9 mouse cellular contexts compared by ENCODE assay signal in genomic region chr15:98636517-98636916, GRCm38 (mm10). TPM values are rescaled to one million over a fixed set of nuclear protein-coding genes. Genes with fewer than 3 reads are reported as not detected.
DNase-seq lines count a peak whose midpoint lies in the region; ATAC-seq and TF ChIP-seq lines count a peak whose summit lies in the region.
"Had no signal": no experiment of that assay in that cellular context is flagged by ENCODE, and none has a peak within 500 bp of the region (broad histone marks: within the 10 kb centered on the region; RNA-seq: fewer than 3 reads in every experiment).

No protein-coding gene starts in this region.

- no peak overlapping the region for H3K4me3 ChIP-seq in heart, embryonic 12.5 days
- H3K4me3 ChIP-seq in cortical plate, adult 2 months (ENCODE audit: insufficient read depth, low read length) = peak overlapping the region; percentile 71
- H3K4me3 ChIP-seq in hindbrain, embryonic 11.5 days (ENCODE audit: low read depth, low read length) = peak overlapping the region; percentile 76
- peak overlapping the region; percentile 74 for H3K4me3 ChIP-seq in midbrain, embryonic 11.5 days (ENCODE audit: low read depth, low read length)

- no peaks in the 10 kb centered on the region for H3K9me3 ChIP-seq in heart, embryonic 12.5 days (replicated peaks)
- no peaks in the 10 kb centered on the region for H3K9me3 ChIP-seq in hindbrain, embryonic 11.5 days (ENCODE audit: control insufficient read depth, low read length)
- no peaks in the 10 kb centered on the region for H3K9me3 ChIP-seq in midbrain, embryonic 11.5 days (ENCODE audit: control insufficient read depth, low read length)

- H3K27ac ChIP-seq in heart, embryonic 12.5 days (ENCODE audit: poor library complexity, severe bottlenecking) = no peak overlapping the region
- H3K27ac ChIP-seq in cortical plate, adult 2 months (ENCODE audit: insufficient read depth, low read length) = peak overlapping the region; percentile 54; the same call in 1 of the 2 replicates
- H3K27ac ChIP-seq in hindbrain, embryonic 11.5 days (ENCODE audit: low read depth, low read length) = no peak overlapping the region
- no peak overlapping the region for H3K27ac ChIP-seq in midbrain, embryonic 11.5 days (ENCODE audit: low read depth, low read length)

- no peak overlapping the region for H3K9ac ChIP-seq in heart, embryonic 12.5 days
- H3K9ac ChIP-seq in hindbrain, embryonic 11.5 days (ENCODE audit: low read depth, low read length) = peak overlapping the region; percentile 4; the same call in 1 of the 2 replicates
- peak overlapping the region; percentile 91 for H3K9ac ChIP-seq in midbrain, embryonic 11.5 days (ENCODE audit: low read length)

- H3K4me2 ChIP-seq in heart, embryonic 12.5 days = peak overlapping the region; percentile 81; the same call in 1 of the 2 replicates
- peak overlapping the region; percentile 81 for H3K4me2 ChIP-seq in hindbrain, embryonic 11.5 days (replicated peaks; ENCODE audit: low read depth, low read length)
- peak overlapping the region; percentile 96 for H3K4me2 ChIP-seq in midbrain, embryonic 11.5 days

- H3K27me3 ChIP-seq in heart, embryonic 12.5 days (replicated peaks) = peaks cover 62% of the 10 kb centered on the region
- H3K27me3 ChIP-seq in hindbrain, embryonic 11.5 days (ENCODE audit: control insufficient read depth, insufficient read depth, low read length) = peaks cover 10% of the 10 kb centered on the region
- H3K27me3 ChIP-seq in midbrain, embryonic 11.5 days (ENCODE audit: control insufficient read depth, insufficient read depth, low read length) = peaks cover 13% of the 10 kb centered on the region

- DNase-seq in heart, postnatal 10 days = no peak
- DNase-seq in hindbrain, embryonic 11.5 days (ENCODE audit: low spot score) = no peak
- DNase-seq in midbrain, embryonic 11.5 days (ENCODE audit: low spot score, missing footprints) = no peak
- no peak for DNase-seq in gastrocnemius, adult 8-10 months (ENCODE audit: low spot score in 2 of 2)
- DNase-seq in c-Kit-positive CD71-positive TER-119-positive erythroid progenitor cells, embryonic 14.5 days (ENCODE audit: low spot score) = no peak
- DNase-seq in adrenal gland, adult 18-20 months (ENCODE audit: low spot score in 2 of 2) = no peak
- DNase-seq: kidney, postnatal 10 days had no signal

- peaks cover 41% of the 10 kb centered on the region for H3K4me1 ChIP-seq in heart, embryonic 12.5 days (replicated peaks)
- peaks cover 5% of the 10 kb centered on the region; the same call in 1 of the 2 replicates for H3K4me1 ChIP-seq in cortical plate, adult 2 months (ENCODE audit: control insufficient read depth, insufficient read depth, low read length)
- H3K4me1 ChIP-seq in hindbrain, embryonic 11.5 days (replicated peaks; ENCODE audit: control insufficient read depth, insufficient read depth, low read length) = peaks cover 19% of the 10 kb centered on the region
- peaks cover 37% of the 10 kb centered on the region for H3K4me1 ChIP-seq in midbrain, embryonic 11.5 days (ENCODE audit: control insufficient read depth, insufficient read depth, low read length)

- 51% methylated on average over 5 of the region's 5 CpGs for WGBS in heart, embryonic 12.5 days
- WGBS in hindbrain, embryonic 11.5 days = 48% methylated on average over 5 of the region's 5 CpGs
- WGBS in midbrain, embryonic 11.5 days = 48% methylated on average over 5 of the region's 5 CpGs

- no peak for ATAC-seq in heart, embryonic 12.5 days (ENCODE audit: insufficient number of reproducible peaks, low FRiP score)
- no peak for ATAC-seq in hindbrain, embryonic 11.5 days (ENCODE audit: low FRiP score)
- ATAC-seq in midbrain, embryonic 11.5 days (ENCODE audit: low FRiP score) = no peak

- TF ChIP-seq POLR2A in cortical plate, adult 2 months (IDR thresholded peaks at IDR 0.05; ENCODE audit: extremely low read depth, insufficient read depth, low read length) = peak; percentile 47; the same call in 1 of the 2 replicates

- peaks cover 9% of the 10 kb centered on the region; the same call in 1 of the 2 replicates for H3K36me3 ChIP-seq in heart, embryonic 12.5 days
- peaks cover 3% of the 10 kb centered on the region; the same call in 1 of the 2 replicates for H3K36me3 ChIP-seq in hindbrain, embryonic 11.5 days (ENCODE audit: control insufficient read depth, insufficient read depth, low read length)
- peaks cover 11% of the 10 kb centered on the region for H3K36me3 ChIP-seq in midbrain, embryonic 11.5 days (ENCODE audit: control insufficient read depth, insufficient read depth, low read length)

- no peak for TF ChIP-seq CTCF in cortical plate, adult 2 months (IDR thresholded peaks at IDR 0.05; ENCODE audit: extremely low read depth, insufficient read depth, low read length)

- intact Hi-C loops in heart, postnatal 10 days (cut with DNase I) = no loop called here

RNA-seq across cellular contexts. Expression of gene Cacnb3, which starts 5.9 kb away (rescaled TPM):
- 9.5 and 10.3 TPM in 2 replicates for polyA plus RNA-seq in heart, embryonic 12.5 days (2016; fragmentation: Nextera tagmentation; extraction: Ambion mirVana)
- total RNA-seq in heart, postnatal 10 days (2021) = 10 to 100 TPM; 13.6 to 14.0 TPM
- 339 and 348 TPM in 2 replicates for polyA plus RNA-seq in cortical plate, adult 2 months (2012; rRNA removed)
- 41.3 and 42.9 TPM in 2 replicates for polyA plus RNA-seq in hindbrain, embryonic 11.5 days (2014; fragmentation: Nextera tagmentation; extraction: Ambion mirVana)
- polyA plus RNA-seq in midbrain, embryonic 11.5 days (2014; fragmentation: Nextera tagmentation; extraction: Ambion mirVana) = 35.5 and 39.5 TPM in 2 replicates
- 1 to 10 TPM in 2 of 4 experiments, under 1 TPM in 2; 0.78 to 1.1 (median 1.0) TPM for total RNA-seq in gastrocnemius, adult 8-10 months (2022)
- total RNA-seq in adrenal gland, adult 18-20 months (2021) = 10 to 100 TPM; 11.9 to 14.3 TPM

RNA-seq across cellular contexts. Expression of gene Ddx23, which starts 26.2 kb away (rescaled TPM):
- 15.0 and 16.4 TPM in 2 replicates for polyA plus RNA-seq in heart, embryonic 12.5 days (2016; fragmentation: Nextera tagmentation; extraction: Ambion mirVana)
- 10 to 100 TPM; 55.2 to 57.2 TPM for total RNA-seq in heart, postnatal 10 days (2021)
- 53.4 and 60.5 TPM in 2 replicates for polyA plus RNA-seq in cortical plate, adult 2 months (2012; rRNA removed)
- polyA plus RNA-seq in hindbrain, embryonic 11.5 days (2014; fragmentation: Nextera tagmentation; extraction: Ambion mirVana) = 21.7 and 33.0 TPM in 2 replicates
- polyA plus RNA-seq in midbrain, embryonic 11.5 days (2014; fragmentation: Nextera tagmentation; extraction: Ambion mirVana) = 24.8 and 24.9 TPM in 2 replicates
- 10 to 100 TPM; 54.0 to 72.3 (median 63.4) TPM for total RNA-seq in gastrocnemius, adult 8-10 months (2022)
- total RNA-seq in adrenal gland, adult 18-20 months (2021) = 10 to 100 TPM; 80.7 to 83.8 TPM

RNA-seq across cellular contexts. Expression of gene Adcy6, which starts 26.6 kb away (rescaled TPM):
- 46.7 and 46.8 TPM in 2 replicates for polyA plus RNA-seq in heart, embryonic 12.5 days (2016; fragmentation: Nextera tagmentation; extraction: Ambion mirVana)
- total RNA-seq in heart, postnatal 10 days (2021) = 100 to 1,000 TPM; 187 to 200 TPM
- 38.2 and 44.3 TPM in 2 replicates for polyA plus RNA-seq in cortical plate, adult 2 months (2012; rRNA removed)
- 12.4 and 17.3 TPM in 2 replicates for polyA plus RNA-seq in hindbrain, embryonic 11.5 days (2014; fragmentation: Nextera tagmentation; extraction: Ambion mirVana)
- 9.3 and 10.6 TPM in 2 replicates for polyA plus RNA-seq in midbrain, embryonic 11.5 days (2014; fragmentation: Nextera tagmentation; extraction: Ambion mirVana)
- 10 to 100 TPM; 13.4 to 21.4 (median 19.1) TPM for total RNA-seq in gastrocnemius, adult 8-10 months (2022)
- 10 to 100 TPM; 48.7 to 83.1 TPM for total RNA-seq in adrenal gland, adult 18-20 months (2021)

RNA-seq across cellular contexts. Expression of gene Rnd1, which starts 40.7 kb away (rescaled TPM):
- polyA plus RNA-seq in heart, embryonic 12.5 days (2016; fragmentation: Nextera tagmentation; extraction: Ambion mirVana) = 0.91 and 1.1 TPM in 2 replicates
- 1 to 10 TPM in 1 of 2 experiments, under 1 TPM in 1; 0.84 to 1.9 TPM for total RNA-seq in heart, postnatal 10 days (2021)
- polyA plus RNA-seq in cortical plate, adult 2 months (2012; rRNA removed) = 34.5 and 37.4 TPM in 2 replicates
- 5.2 and 5.9 TPM in 2 replicates for polyA plus RNA-seq in hindbrain, embryonic 11.5 days (2014; fragmentation: Nextera tagmentation; extraction: Ambion mirVana)
- 6.1 and 6.3 TPM in 2 replicates for polyA plus RNA-seq in midbrain, embryonic 11.5 days (2014; fragmentation: Nextera tagmentation; extraction: Ambion mirVana)
- total RNA-seq in gastrocnemius, adult 8-10 months (2022) = 1 to 10 TPM; 1.0 to 2.3 (median 1.1) TPM
- 1 to 10 TPM; 2.0 to 7.6 TPM for total RNA-seq in adrenal gland, adult 18-20 months (2021)
